Mouse (Mus musculus): ENCODE data around the gene Dpf2. TPM values are rescaled to one million over a fixed set of nuclear protein-coding genes. Genes with fewer than 3 reads are reported as not detected.

Gene Dpf2
- polyA plus RNA-seq, 1 experiment from 2014 or later = 56.7 TPM

GRCm38 (mm10) chr19:5935691-5936090 lies 22.9 kb upstream of the Dpf2 start:
- Histone ChIP-seq H3K9ac (no peak overlapping the region), H3K4me2 (no peak overlapping the region), H3K9me3 (replicated peaks) (no peaks in the 10 kb centered on the region), H3K36me3 (peaks cover 21% of the 10 kb centered on the region), H3K4me1 (replicated peaks) (peaks cover 42% of the 10 kb centered on the region), H3K27ac (no peak overlapping the region), H3K4me3 (replicated peaks) (no peak overlapping the region), H3K27me3 (peaks cover 16% of the 10 kb centered on the region; the same call in 1 of the 2 replicates)
- no peak for ATAC-seq (ENCODE audit: low read depth)
- no peak for DNase-seq
- WGBS (ENCODE audit: insufficient replicate concordance) = 61% methylated on average over 5 of the region's 5 CpGs

- Histone ChIP-seq H3K9me3 (replicated peaks) (no peaks in the 10 kb centered on the region), H3K4me3 (replicated peaks) (no peak overlapping the region), H3K27ac (no peak overlapping the region), H3K36me3 (peaks cover 17% of the 10 kb centered on the region), H3K4me2 (no peak overlapping the region), H3K27me3 (peaks cover 16% of the 10 kb centered on the region; the same call in 1 of the 2 replicates), H3K4me1 (replicated peaks) (peaks cover 43% of the 10 kb centered on the region), H3K9ac (no peak overlapping the region)
- DNase-seq = no peak
- no peak for ATAC-seq (ENCODE audit: low read depth)
- 38% methylated on average over 3 of the region's 3 CpGs for WGBS (ENCODE audit: insufficient replicate concordance)
Measured at GRCm38 (mm10) chr19:5935266-5935665, 22.5 kb upstream of the Dpf2 start.

- DNase-seq = no peak
- 40% methylated on average over 14 of the region's 14 CpGs for WGBS (ENCODE audit: insufficient replicate concordance)
- Histone ChIP-seq H3K27me3 (peaks cover 35% of the 10 kb centered on the region), H3K4me3 (replicated peaks) (no peak overlapping the region), H3K9me3 (replicated peaks) (no peaks in the 10 kb centered on the region), H3K9ac (no peak overlapping the region), H3K4me1 (replicated peaks) (peaks cover 27% of the 10 kb centered on the region), H3K36me3 (no peaks in the 10 kb centered on the region), H3K27ac (no peak overlapping the region), H3K4me2 (no peak overlapping the region)
- 0 out of 2 replicates have a peak, but pooled peaks have one; percentile 19 for ATAC-seq (ENCODE audit: low read depth)
Measured at GRCm38 (mm10) chr19:5929634-5930596, 17.1 kb upstream of the Dpf2 start.

- no peak for ATAC-seq (ENCODE audit: low read depth)
- Histone ChIP-seq H3K27ac (no peak overlapping the region), H3K27me3 (peaks cover 26% of the 10 kb centered on the region), H3K9ac (no peak overlapping the region), H3K4me3 (replicated peaks) (no peak overlapping the region), H3K4me1 (replicated peaks) (peaks cover 38% of the 10 kb centered on the region), H3K4me2 (no peak overlapping the region), H3K36me3 (no peaks in the 10 kb centered on the region), H3K9me3 (replicated peaks) (no peaks in the 10 kb centered on the region)
- DNase-seq = no peak
- 59% methylated on average over 3 of the region's 3 CpGs for WGBS (ENCODE audit: insufficient replicate concordance)
Measured at GRCm38 (mm10) chr19:5928546-5928945, 15.7 kb upstream of the Dpf2 start.

- no peak for ATAC-seq (ENCODE audit: low read depth)
- H3K4me1 ChIP-seq (replicated peaks) = peaks cover 42% of the 10 kb centered on the region
- 67% methylated on average over 6 of the region's 6 CpGs for WGBS (ENCODE audit: insufficient replicate concordance)
Measured at GRCm38 (mm10) chr19:5928104-5928503, 15.3 kb upstream of the Dpf2 start.

GRCm38 (mm10) chr19:5927532-5927931 lies 14.7 kb upstream of the Dpf2 start:
- H3K27me3 ChIP-seq = peaks cover 26% of the 10 kb centered on the region
- H3K9ac ChIP-seq = no peak overlapping the region
- H3K4me3 ChIP-seq (replicated peaks) = no peak overlapping the region
- H3K4me1 ChIP-seq (replicated peaks) = peaks cover 48% of the 10 kb centered on the region
- 66% methylated on average over 8 of the region's 8 CpGs for WGBS (ENCODE audit: insufficient replicate concordance)
- H3K36me3 ChIP-seq = no peaks in the 10 kb centered on the region
- DNase-seq = no peak
- H3K9me3 ChIP-seq (replicated peaks) = no peaks in the 10 kb centered on the region
- ATAC-seq (ENCODE audit: low read depth) = no peak
- H3K27ac ChIP-seq = no peak overlapping the region; the same call in 1 of the 2 replicates
- no peak overlapping the region for H3K4me2 ChIP-seq

More at GRCm38 (mm10) chr19:5928104-5928503, 15.3 kb upstream of the Dpf2 start:
- Histone ChIP-seq H3K9me3 (replicated peaks) (no peaks in the 10 kb centered on the region), H3K27me3 (peaks cover 26% of the 10 kb centered on the region), H3K27ac (no peak overlapping the region), H3K4me3 (replicated peaks) (no peak overlapping the region), H3K4me2 (no peak overlapping the region), H3K36me3 (no peaks in the 10 kb centered on the region), H3K9ac (no peak overlapping the region)
- DNase-seq = no peak

GRCm38 (mm10) chr19:5927026-5927425 lies 14.2 kb upstream of the Dpf2 start:
- Histone ChIP-seq H3K27me3 (peaks cover 26% of the 10 kb centered on the region), H3K9ac (no peak overlapping the region), H3K27ac (no peak overlapping the region), H3K9me3 (replicated peaks) (no peaks in the 10 kb centered on the region), H3K36me3 (no peaks in the 10 kb centered on the region), H3K4me2 (no peak overlapping the region), H3K4me1 (replicated peaks) (peaks cover 53% of the 10 kb centered on the region), H3K4me3 (replicated peaks) (no peak overlapping the region)
- 65% methylated on average over 11 of the region's 11 CpGs for WGBS (ENCODE audit: insufficient replicate concordance)
- ATAC-seq (ENCODE audit: low read depth) (no peak), DNase-seq (no peak)

GRCm38 (mm10) chr19:5925311-5925855 lies 12.6 kb upstream of the Dpf2 start:
- H3K27me3 ChIP-seq = peaks cover 19% of the 10 kb centered on the region
- ATAC-seq (ENCODE audit: low read depth) (no peak), DNase-seq (no peak)
- peak overlapping the region; percentile 50 for H3K9ac ChIP-seq
- H3K27ac ChIP-seq = peak overlapping the region; percentile 36; the same call in 1 of the 2 replicates
- WGBS (ENCODE audit: insufficient replicate concordance) = 30% methylated on average over 11 of the region's 11 CpGs
- peak overlapping the region; percentile 92 for H3K4me2 ChIP-seq
- peak overlapping the region; percentile 63 for H3K4me3 ChIP-seq (replicated peaks)
- peaks cover 69% of the 10 kb centered on the region for H3K4me1 ChIP-seq (replicated peaks)
- no peaks in the 10 kb centered on the region for H3K36me3 ChIP-seq
- H3K9me3 ChIP-seq (replicated peaks) = no peaks in the 10 kb centered on the region

GRCm38 (mm10) chr19:5924713-5925093 lies 11.9 kb upstream of the Dpf2 start, which contains the start of gene Cdc42ep2:
TSS of gene Cdc42ep2 (minus strand) at chr19:5924816.
- under 1% methylated on average over 18 of the region's 18 CpGs for WGBS (ENCODE audit: insufficient replicate concordance)
- ATAC-seq (ENCODE audit: low read depth) (peak; percentile 89), DNase-seq (peak; percentile 96)
- no peaks in the 10 kb centered on the region for H3K36me3 ChIP-seq
- H3K27me3 ChIP-seq = peaks cover 19% of the 10 kb centered on the region
- H3K9me3 ChIP-seq (replicated peaks) = no peaks in the 10 kb centered on the region
- peak within 1 kb of the TSS; percentile 63 for H3K4me3 ChIP-seq (replicated peaks)
- peak within 1 kb of the TSS; percentile 76 for H3K27ac ChIP-seq
- H3K4me2 ChIP-seq = peak within 1 kb of the TSS; percentile 92
- peaks cover 64% of the 10 kb centered on the region for H3K4me1 ChIP-seq (replicated peaks)
- H3K9ac ChIP-seq = peak within 1 kb of the TSS; percentile 74

- Histone ChIP-seq H3K27ac (peak overlapping the region; percentile 76), H3K4me3 (replicated peaks) (peak overlapping the region; percentile 63), H3K9ac (peak overlapping the region; percentile 74), H3K36me3 (no peaks in the 10 kb centered on the region), H3K9me3 (replicated peaks) (no peaks in the 10 kb centered on the region), H3K27me3 (peaks cover 19% of the 10 kb centered on the region), H3K4me2 (peak overlapping the region; percentile 92), H3K4me1 (replicated peaks) (peaks cover 59% of the 10 kb centered on the region)
- under 1% methylated on average over 38 of the region's 38 CpGs for WGBS (ENCODE audit: insufficient replicate concordance)
- DNase-seq = peak; percentile 83
- ATAC-seq (ENCODE audit: low read depth) = peak; percentile 35
Measured at GRCm38 (mm10) chr19:5923990-5924712, 11.3 kb upstream of the Dpf2 start.

GRCm38 (mm10) chr19:5922963-5923362 lies 10.2 kb upstream of the Dpf2 start:
- 72% methylated on average over 3 of the region's 3 CpGs for WGBS (ENCODE audit: insufficient replicate concordance)
- Histone ChIP-seq H3K27me3 (peaks cover 19% of the 10 kb centered on the region), H3K4me3 (replicated peaks) (peak overlapping the region; percentile 38), H3K9ac (peak overlapping the region; percentile 56), H3K36me3 (peaks cover 7% of the 10 kb centered on the region), H3K9me3 (replicated peaks) (no peaks in the 10 kb centered on the region), H3K4me2 (peak overlapping the region; percentile 92), H3K4me1 (replicated peaks) (peaks cover 50% of the 10 kb centered on the region), H3K27ac (peak overlapping the region; percentile 91)
- ATAC-seq (ENCODE audit: low read depth) (no peak), DNase-seq (no peak)

All from liver, embryonic 13.5 days (tissue).